Mouse (Mus musculus) midbrain, postnatal 0 days (tissue): ENCODE results near the gene 2310011J03Rik. TPM values are rescaled to one million over a fixed set of nuclear protein-coding genes. Genes with fewer than 3 reads are reported as not detected.

ENCODE experiments used
- ATAC-seq: fragments of 200-750 bp; cut with Nextera tagmentation; 2 replicates; pipeline ENCODE4 v1.8.0; 2017; ENCODE audit warnings: moderate number of reproducible peaks, mild to moderate bottlenecking, moderate TSS enrichment, moderate library complexity; ENCODE audit not compliant: low FRiP score
- DNase-seq: peaks from one replicate; pipeline ENCODE4 v3.0.0-alpha.2; 2015; ENCODE audit warnings: low spot score
- H3K27ac ChIP-seq: fragments of 300-500 bp; sonication (generic); 2 replicates; pipeline ENCODE4 v1.5.1; 2014; ENCODE audit warnings: low read depth, mild to moderate bottlenecking, low read length, mixed read lengths
- H3K27me3 ChIP-seq: fragments of 300-500 bp; sonication (generic); 2 replicates; pipeline ENCODE4 v1.6.1; 2014; ENCODE audit warnings: low read length, control low read depth, mixed read lengths; ENCODE audit not compliant: insufficient read depth
- H3K36me3 ChIP-seq: fragments of 300-500 bp; sonication (generic); 2 replicates; pipeline ENCODE4 v1.6.1; 2014; ENCODE audit warnings: low read length, control low read depth, mixed read lengths; ENCODE audit not compliant: insufficient read depth
- H3K4me1 ChIP-seq: fragments of 300-500 bp; sonication (generic); 2 replicates; pipeline ENCODE4 v1.6.1; 2014; ENCODE audit warnings: mild to moderate bottlenecking, control low read depth, antibody characterized with exemption, low read length, mixed read lengths; ENCODE audit not compliant: insufficient read depth
- H3K4me2 ChIP-seq: fragments of 300-500 bp; sonication (generic); 2 replicates; pipeline ENCODE4 v1.6.1; 2014; ENCODE audit warnings: low read depth, mild to moderate bottlenecking, low read length, mixed read lengths; ENCODE audit not compliant: poor library complexity, severe bottlenecking
- H3K4me3 ChIP-seq: fragments of 300-500 bp; sonication (generic); 2 replicates; pipeline ENCODE4 v1.5.1; 2014; ENCODE audit warnings: low read depth, mild to moderate bottlenecking, low read length, moderate library complexity
- H3K9ac ChIP-seq: fragments of 300-500 bp; sonication (generic); replicated peaks from 2 replicates; pipeline ENCODE4 v1.6.1; 2014; ENCODE audit warnings: mild to moderate bottlenecking, low read length, moderate library complexity, mixed read lengths; ENCODE audit not compliant: poor library complexity, severe bottlenecking
- H3K9me3 ChIP-seq: fragments of 300-500 bp; sonication (generic); 2 replicates; pipeline ENCODE4 v1.6.1; 2016; ENCODE audit warnings: low read length, control low read depth
- CTCF ChIP-seq: IDR thresholded peaks from 2 replicates; pipeline ENCODE4 v1.5.1; 2016; ENCODE audit warnings: antibody characterized with exemption, mild to moderate bottlenecking
- WGBS: fragments of 180-500 bp; shearing (Covaris S2); extraction: QIAGEN DNeasy Blood & Tissue Kit; methylation state at CpG from one replicate; pipeline ENCODE4 v1.1.7; 2014; 5-methylcytosine and 5-hydroxymethylcytosine counted together
- polyA plus RNA-seq: library from polyadenylated mRNA; unstranded; fragments of >200 nt; fragmentation: Nextera tagmentation; extraction: Ambion mirVana; gene quantifications from 2 replicates; pipeline ENCODE4 v1.2.1, GENCODE M21; 2015
- total RNA-seq: library from RNA; depleted of rRNA; stranded (reverse); fragments of >200 nt; gene quantifications from 2 replicates; pipeline ENCODE4 v1.2.3, GENCODE M21; 2014

2310011J03Rik gene
- total and polyA plus RNA-seq, 2 experiments from 2014 or later: 23.1 to 26.5 TPM

GRCm38 (mm10) chr10:80281304-80281703 is 39.0 kb downstream of the 2310011J03Rik start:
- no peak overlapping the region for H3K4me2 ChIP-seq
- H3K4me3 ChIP-seq: no peak overlapping the region
- H3K27ac ChIP-seq: no peak overlapping the region
- ATAC-seq (no peak), DNase-seq (no peak)
- no peaks in the 10 kb centered on the region for H3K9me3 ChIP-seq
- H3K36me3 ChIP-seq: peaks cover 75% of the 10 kb centered on the region
- TF ChIP-seq CTCF: no peak
- H3K9ac ChIP-seq: no peak overlapping the region
- no peaks in the 10 kb centered on the region for H3K27me3 ChIP-seq
- WGBS: 85% methylated on average over 7 of the region's 7 CpGs
- no peaks in the 10 kb centered on the region for H3K4me1 ChIP-seq

GRCm38 (mm10) chr10:80279273-80279672 is 41.1 kb downstream of the 2310011J03Rik start:
- Histone ChIP-seq H3K27ac (no peak overlapping the region), H3K4me1 (no peaks in the 10 kb centered on the region), H3K27me3 (no peaks in the 10 kb centered on the region), H3K36me3 (peaks cover 70% of the 10 kb centered on the region), H3K9me3 (no peaks in the 10 kb centered on the region), H3K9ac (no peak overlapping the region), H3K4me2 (no peak overlapping the region), H3K4me3 (no peak overlapping the region)
- no peak for DNase-seq
- WGBS: 92% methylated on average over 12 of the region's 12 CpGs
- no peak for TF ChIP-seq CTCF
- ATAC-seq: no peak

- Histone ChIP-seq H3K4me1 (no peaks in the 10 kb centered on the region), H3K4me3 (no peak overlapping the region), H3K27me3 (no peaks in the 10 kb centered on the region), H3K36me3 (peaks cover 65% of the 10 kb centered on the region), H3K4me2 (no peak overlapping the region), H3K9me3 (no peaks in the 10 kb centered on the region), H3K9ac (no peak overlapping the region), H3K27ac (no peak overlapping the region)
- 95% methylated on average over 9 of the region's 9 CpGs for WGBS
- ATAC-seq: no peak
- no peak for TF ChIP-seq CTCF
- no peak for DNase-seq
Measured at GRCm38 (mm10) chr10:80278390-80278789, 41.9 kb downstream of the 2310011J03Rik start.

- no peak overlapping the region for H3K4me2 ChIP-seq
- no peaks in the 10 kb centered on the region for H3K27me3 ChIP-seq
- no peak overlapping the region for H3K4me3 ChIP-seq
- H3K9ac ChIP-seq: no peak overlapping the region
- no peak for DNase-seq
- no peak overlapping the region for H3K27ac ChIP-seq
- no peak for TF ChIP-seq CTCF
- WGBS: 87% methylated on average over 5 of the region's 5 CpGs
- ATAC-seq: no peak
- H3K9me3 ChIP-seq: no peaks in the 10 kb centered on the region
- H3K4me1 ChIP-seq: no peaks in the 10 kb centered on the region
- peaks cover 56% of the 10 kb centered on the region for H3K36me3 ChIP-seq
Measured at GRCm38 (mm10) chr10:80276238-80276637, 44.1 kb downstream of the 2310011J03Rik start.

GRCm38 (mm10) chr10:80273847-80274246 is 46.5 kb downstream of the 2310011J03Rik start:
- H3K27ac ChIP-seq: no peak overlapping the region
- WGBS: 95% methylated on average over 3 of the region's 3 CpGs
- peaks cover 35% of the 10 kb centered on the region for H3K36me3 ChIP-seq
- H3K4me1 ChIP-seq: no peaks in the 10 kb centered on the region
- H3K9ac ChIP-seq: no peak overlapping the region
- no peak for ATAC-seq
- no peak for TF ChIP-seq CTCF
- no peaks in the 10 kb centered on the region for H3K9me3 ChIP-seq
- no peaks in the 10 kb centered on the region for H3K27me3 ChIP-seq
- DNase-seq: no peak
- H3K4me2 ChIP-seq: no peak overlapping the region
- no peak overlapping the region for H3K4me3 ChIP-seq

GRCm38 (mm10) chr10:80271870-80272585 is 48.3 kb downstream of the 2310011J03Rik start:
- no peak overlapping the region for H3K4me3 ChIP-seq
- no peak for TF ChIP-seq CTCF
- DNase-seq (no peak), ATAC-seq (no peak)
- H3K9me3 ChIP-seq: no peaks in the 10 kb centered on the region
- H3K36me3 ChIP-seq: peaks cover 22% of the 10 kb centered on the region
- no peaks in the 10 kb centered on the region for H3K27me3 ChIP-seq
- H3K9ac ChIP-seq: no peak overlapping the region
- 83% methylated on average over 8 of the region's 8 CpGs for WGBS
- no peak overlapping the region for H3K4me2 ChIP-seq
- no peak overlapping the region for H3K27ac ChIP-seq
- peaks cover 7% of the 10 kb centered on the region for H3K4me1 ChIP-seq
